Mouse (Mus musculus) layer of hippocampus, postnatal 25 days (tissue): ENCODE measurements around the gene Itch. TPM values are rescaled to one million over a fixed set of nuclear protein-coding genes. Genes with fewer than 3 reads are reported as not detected.
"Not testable (repeated sequence)": the region's sequence is repeated elsewhere in the genome, so short reads cannot be mapped to it uniquely, and the experiment has no call there.

Source experiments
- DNase-seq, 2 experiments: peaks; one replicate each; pipeline ENCODE4 v3.0.0; 2022; ENCODE audit warnings: mixed read lengths in 2 of 2, low spot score in 1 of 2; ENCODE audit errors: extremely low spot score in 1 of 2
- total RNA-seq, 2 experiments: library from RNA; stranded (reverse); gene quantifications; 2 replicates each; pipeline ENCODE4 v1.2.3; 2021

Gene Itch
- 10 to 100 TPM; 56.5 to 57.7 TPM for total RNA-seq

DNA sequence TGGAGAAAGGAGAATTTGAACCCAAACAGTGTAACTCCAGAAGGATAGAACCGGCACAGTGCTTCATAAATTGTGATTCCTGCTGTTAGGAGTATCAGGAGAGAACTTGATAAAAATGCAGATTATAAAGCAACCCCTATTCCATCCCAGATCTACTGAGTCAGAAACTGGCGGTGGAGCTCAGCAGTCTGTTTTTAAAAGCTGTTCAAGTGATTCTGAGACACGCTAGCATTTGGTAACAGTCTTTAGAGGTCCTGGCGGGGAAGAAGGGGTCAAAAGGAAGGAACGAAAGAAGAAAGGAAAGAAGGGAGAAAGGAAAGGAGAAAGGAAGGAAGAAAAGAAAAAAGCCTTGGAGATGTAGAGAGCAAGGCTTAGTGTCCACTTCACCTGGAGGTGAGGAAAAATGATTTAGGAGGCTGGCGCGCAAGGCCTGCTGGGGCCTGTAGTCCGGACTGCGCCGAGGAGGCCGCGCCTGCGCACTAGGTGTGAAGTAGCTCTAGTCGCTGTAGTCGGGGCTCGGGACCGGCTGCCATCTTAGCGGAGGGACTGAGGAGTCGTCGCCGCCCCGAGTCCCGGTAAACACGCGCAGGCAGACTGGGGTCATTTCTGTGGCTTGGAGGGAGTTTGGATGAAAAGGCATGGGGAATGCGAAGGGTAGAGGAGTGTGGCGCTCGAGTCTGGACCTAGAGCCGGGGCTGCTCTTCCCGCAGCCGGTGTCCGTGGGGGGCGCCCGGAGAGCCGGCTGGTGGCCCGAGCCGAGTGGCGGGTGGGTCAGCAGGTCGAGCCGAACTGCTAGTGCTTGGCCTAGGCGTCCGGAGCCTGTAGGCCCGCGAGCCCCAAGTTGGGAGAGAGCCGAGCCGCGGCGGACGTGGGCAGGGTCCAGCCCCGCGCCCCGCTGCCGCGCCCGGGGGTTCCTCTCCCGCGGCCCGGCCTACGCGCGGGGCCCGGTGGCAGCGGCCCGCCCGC lies at the start of gene Itch:
Gene Itch (plus strand): TSS at position 499 of the 966 bp plus-strand sequence.
- peak; percentile 80 to 88 for DNase-seq

DNA sequence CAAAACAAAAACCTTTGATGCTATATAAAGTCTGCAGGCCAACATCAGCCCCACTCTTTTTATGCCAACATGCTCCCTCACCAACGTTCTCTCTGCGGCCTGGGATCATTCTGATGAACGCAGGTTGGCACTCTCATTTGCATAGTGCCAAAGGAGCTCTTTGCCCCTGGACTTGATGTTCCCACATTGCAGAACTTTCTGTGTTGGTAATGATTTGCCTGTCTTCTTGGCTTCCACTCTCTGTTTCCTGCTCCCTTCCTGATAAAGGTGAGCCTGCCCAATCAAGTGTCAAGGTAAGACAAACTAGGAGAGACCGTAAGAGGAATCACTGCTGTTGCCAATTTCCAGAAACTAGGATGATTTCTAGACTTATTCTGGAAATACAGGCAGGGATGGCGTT lies 48.8 kb upstream of the Itch start:
- DNase-seq, result no peak

DNA sequence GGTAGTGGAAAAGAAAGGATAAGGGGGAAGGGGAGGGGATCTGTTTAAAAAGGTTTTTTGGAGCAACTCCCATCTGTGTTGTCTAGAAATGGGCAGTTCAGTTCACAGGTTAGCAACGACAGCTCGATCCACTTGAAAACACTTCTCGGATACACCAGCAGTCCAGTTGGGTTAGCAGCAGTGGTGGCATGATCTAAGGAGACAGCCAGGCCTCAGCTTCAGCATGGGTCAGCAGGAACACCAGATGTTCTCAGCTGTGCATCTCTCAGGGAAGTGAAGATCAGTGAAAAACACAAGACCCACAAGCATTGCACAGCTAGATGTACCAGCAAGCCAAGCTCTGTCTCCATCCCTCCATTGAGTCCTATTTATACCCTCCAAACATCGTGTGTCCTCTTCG lies 47.0 kb upstream of the Itch start:
- DNase-seq, result no peak

DNA sequence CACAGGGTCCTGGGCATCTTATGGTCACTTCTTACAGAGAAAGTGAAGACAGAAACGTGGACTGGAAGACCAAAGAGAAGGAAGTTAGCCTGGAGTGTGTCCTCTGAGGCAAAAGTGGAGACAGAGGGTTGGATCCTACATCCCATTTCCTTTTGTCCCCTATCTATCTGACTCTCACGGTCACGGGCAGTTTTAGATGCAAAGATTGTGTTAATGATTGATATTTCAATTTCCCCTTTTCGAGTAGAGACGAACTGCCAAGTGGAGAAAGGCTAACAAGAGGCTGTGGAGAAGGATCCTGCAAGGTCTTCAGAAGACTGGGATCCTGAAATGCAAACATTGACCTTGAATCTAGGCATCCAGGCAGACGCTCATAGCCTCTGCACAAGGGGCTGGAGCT lies 45.0 kb upstream of the Itch start:
- DNase-seq, result no peak

DNA sequence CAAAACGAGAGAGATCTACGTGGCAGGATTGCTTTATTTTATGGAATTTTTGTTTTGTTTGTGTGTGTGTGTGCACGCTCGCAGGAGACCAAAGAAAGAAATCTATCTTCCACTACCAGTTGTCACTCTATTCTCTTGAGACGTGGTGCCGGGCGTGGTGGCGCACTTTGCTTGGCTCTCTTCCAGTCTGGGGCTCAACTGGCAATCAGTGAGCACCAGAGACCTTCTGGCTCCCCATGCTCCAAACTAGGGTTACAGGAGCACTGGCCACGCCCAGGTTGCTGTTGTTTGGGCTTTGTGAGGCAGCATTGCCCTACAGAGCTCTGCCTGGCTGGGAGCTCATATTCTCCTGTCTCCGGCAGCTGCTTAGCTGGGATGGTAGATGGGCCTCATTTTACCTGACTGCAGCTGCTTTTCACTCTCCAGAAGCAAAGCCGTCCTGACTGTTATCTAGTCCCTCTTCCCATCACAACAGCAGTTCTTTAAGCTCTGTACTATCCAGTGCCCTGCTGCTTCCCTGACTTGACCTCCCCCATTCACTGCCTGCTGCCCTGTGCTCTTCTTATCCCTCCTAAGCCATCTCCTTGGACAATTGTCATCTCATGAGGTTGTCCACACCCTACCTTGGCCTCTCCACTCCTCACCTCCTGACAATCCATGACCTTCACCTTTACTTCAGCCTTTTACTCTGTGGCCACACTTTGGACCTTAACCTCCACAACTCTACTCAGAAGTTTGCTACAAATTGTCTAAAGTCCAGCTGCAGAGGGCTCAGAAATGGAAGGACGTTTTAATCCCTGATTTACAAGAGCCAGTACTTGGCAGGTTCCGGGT lies 42.2 kb upstream of the Itch start:
- DNase-seq, result no peak

DNA sequence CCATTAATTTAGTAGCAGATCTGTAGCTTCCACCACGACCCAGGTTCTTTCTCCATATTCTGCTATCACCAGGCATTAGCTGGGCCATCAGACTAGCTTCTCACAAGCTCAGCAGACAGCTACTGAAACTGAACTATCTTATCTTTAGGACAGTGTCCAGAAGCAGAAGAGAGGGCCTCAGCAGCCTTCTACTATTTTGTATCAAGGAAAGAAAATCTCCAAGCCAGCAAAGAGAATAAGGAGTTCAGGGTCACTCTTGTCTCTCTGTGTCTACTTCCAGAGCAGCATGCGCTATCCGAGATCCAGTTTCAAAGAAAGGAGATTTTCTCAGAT lies 41.6 kb upstream of the Itch start:
- DNase-seq, result no peak

DNA sequence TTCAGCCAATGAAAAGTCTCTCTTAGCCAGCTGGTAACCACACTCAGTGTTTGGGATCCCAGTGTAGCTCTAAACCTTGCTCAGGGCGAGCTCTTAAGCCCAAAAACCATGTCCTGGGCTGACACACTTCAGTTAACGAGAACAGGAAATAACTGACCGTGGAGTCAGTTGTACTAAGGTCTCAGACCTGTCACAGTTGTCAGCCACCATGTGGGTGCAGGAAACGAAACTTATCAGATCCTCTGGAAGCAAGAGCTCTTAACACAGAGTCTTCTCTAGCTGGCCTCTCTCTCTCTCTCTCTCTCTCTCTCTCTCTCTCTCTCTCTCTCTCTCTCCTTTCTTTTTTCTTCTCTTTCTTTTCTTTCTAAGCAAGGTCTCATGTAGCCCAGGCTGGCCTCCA lies 39.9 kb upstream of the Itch start:
- no peak for DNase-seq

DNA sequence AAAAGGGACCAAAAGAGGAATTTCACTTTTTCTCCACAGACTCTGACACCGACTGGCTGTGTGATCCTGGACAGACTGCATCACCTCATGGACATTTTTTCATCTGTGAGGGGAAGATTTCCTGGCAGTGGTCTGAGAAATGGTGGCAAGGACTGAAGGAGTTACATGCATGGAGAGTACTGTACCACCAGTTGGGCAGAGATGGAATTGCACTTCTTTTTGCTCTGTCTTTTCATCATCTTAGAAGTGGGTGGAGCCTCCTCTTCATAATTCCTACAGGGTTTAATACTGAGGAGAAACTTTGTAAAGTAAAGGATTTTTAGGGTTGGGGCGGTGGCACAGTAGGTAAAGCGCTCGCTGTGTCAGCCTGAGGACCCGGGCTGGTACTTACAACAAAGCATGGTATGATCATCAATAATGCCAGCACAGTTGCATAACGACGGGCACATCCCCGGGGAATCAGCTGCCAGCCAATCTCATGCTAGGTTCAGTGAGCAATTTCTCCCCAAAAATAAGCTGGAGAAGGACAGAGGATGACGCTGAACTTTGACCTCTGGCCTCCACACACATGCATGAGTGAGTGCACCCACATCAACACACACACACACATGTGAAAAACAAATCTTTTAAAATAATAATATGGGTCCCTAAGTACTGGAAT lies 34.5 kb upstream of the Itch start:
- no peak for DNase-seq

DNA sequence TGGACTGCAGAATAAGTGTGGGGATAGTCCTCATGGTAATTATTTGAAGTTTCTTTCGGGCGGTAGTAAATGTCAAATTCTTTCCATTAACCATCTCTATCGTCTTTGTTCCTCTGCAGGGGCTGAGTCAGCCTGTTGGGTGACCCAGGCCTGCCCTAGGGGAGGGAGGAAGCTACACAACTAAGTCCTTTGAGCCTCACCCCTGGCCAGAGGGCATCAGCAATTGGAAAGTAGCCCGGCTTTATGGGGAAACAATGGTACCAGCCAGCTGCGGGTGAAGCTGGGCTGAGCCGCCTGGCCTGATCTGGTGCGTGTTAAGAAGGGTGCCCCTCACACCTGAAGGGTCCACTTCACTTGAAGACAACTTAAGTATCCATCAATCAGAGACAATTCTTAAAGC lies 33.9 kb upstream of the Itch start:
- DNase-seq, result no peak

DNA sequence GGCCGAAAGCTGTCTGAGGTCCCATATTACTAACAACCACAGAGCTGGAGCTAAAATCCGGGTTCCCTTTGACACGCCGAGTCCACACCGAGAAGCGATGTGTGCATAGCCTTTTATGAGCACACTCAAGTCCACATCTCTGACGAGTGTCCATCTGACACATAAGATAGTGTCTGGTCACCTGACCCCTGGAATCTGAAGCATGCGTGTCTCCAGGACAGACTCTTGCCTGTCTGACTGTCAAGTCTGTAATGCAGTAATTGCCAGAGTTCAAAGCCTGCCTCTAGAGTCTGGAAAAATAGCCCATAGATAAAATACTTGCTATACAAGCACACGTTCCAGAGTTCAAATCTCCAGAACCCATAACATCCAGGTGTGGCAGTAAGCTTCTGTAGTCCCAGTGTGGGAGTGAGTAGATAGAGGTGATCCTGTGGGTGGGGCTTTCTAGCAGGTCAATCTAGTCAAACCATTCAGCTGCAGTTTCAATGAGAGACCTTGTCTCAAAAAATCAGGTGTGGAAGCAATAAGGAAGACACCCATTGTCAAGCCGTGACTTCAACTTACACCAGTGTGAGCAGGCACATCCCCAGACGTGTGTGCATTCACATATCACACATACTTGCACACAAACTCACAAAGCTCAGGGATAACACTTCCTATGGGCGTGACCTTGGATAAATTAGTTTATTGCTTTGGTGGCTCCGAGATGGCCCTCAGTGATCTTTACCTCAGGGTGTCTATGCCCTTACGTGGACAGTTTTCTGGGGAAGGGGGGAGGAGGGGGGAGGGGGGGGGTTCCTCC lies 33.1 kb upstream of the Itch start:
- DNase-seq, result no peak

DNA sequence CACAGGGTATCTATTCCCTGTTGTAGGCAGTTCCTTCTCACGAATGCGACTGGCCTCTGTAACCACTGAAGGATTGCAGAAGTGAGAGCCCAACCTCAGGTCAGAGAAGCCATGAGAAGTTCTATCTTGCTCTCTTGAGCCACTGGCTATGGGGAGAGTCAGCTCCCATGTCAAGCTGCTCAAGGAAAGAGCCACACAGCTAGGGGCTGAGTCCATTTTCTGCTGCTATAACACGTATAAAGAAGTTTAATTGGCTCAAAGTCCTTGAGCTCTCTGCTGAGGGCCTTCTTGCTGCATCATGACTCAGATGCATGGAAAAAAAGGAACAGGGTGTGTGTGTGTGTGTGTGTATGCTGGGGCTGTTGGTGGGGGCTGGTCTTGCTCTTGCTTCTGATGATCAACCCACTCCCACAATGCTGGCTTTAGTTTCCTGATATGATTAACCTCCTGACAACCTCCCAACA lies 32.5 kb upstream of the Itch start:
- no peak for DNase-seq

DNA sequence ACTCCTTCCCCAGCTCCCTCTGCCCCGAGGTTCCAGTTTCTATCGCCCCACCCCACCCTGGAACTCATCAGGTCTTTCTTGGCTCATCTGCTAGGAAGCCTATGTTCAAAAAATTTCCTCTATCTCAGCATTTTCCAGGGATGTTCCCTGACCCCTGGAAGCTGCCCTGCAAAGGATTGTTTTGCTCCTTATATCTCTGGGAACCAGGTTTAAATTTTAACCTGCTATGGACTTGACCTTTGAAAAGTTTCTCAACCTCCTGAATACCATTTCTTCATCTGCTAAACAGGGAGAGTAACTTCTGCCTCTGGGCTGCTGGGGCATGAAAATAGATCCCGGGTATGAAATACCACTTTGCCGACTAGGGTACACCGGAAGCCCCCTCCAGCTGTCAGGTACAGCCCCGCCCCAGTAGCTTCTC lies 31.5 kb upstream of the Itch start:
- no peak for DNase-seq

DNA sequence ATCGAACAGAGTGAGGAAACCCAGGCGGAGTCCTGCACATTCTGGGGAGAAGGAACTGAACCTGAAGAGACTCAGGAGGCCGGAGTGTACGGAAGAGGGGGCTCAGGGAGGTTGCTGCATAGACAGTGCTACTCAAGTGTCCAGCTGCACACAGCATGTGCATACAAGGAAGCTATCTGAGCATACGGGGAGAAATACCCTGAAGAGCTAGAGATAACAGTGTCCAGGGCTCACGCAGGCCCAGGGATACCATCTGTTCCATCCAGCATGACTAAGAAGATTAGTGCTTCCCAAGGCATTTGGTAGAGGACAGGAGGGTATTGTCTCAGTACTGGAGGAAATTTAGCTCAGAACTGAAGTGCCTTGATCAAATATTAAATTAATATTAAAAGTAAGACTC lies 29.7 kb upstream of the Itch start:
- DNase-seq, result no peak

DNA sequence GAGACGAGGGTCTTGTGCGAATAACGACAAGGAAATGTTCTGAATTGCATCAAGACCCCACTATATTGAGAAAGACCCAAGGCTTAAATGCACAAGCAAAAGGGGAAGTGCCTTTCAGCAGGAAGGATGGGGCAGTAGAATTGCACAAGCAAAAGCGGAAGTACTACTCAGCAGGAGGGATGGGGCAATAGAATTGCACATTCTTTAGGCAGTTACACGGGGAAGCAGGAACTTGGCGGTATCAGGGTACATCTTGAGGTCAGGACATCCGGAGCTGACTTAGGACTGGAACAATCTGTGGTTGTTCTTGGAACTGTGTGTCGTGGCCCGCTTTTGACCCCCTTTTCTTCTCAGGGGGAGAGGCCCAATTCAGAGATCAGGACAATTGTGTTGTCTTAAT lies 26.0 kb upstream of the Itch start:
- not testable (repeated sequence) for DNase-seq

DNA sequence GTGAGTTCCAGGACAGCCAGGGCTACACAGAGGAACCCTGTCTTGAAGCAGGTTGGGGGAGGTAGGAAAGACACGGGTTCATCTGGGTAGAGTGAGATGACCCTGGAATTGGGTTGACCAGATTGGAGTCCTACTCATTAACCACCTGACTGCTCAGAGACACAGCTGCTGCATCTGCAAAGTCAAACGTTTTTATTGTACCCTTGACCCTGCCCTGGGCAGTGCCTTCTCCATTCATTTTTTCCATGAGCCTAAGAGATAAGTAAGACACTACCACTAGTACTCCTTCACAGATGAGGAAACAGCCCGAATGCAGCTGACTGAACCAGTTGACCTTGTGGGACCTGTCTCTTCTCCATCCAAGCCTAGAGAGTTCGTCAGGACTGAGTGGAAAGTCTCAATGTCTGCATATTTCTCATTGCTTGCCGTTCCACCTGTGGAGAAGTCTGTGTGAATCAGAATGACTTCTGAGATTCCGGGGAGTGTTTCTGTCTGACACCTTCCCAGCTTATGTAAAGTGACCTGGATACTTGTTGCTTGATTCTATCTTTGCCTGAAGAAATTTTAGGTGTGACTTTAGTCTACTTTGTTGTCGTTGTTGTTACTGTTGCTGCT lies 18.0 kb upstream of the Itch start:
- DNase-seq, result no peak

DNA sequence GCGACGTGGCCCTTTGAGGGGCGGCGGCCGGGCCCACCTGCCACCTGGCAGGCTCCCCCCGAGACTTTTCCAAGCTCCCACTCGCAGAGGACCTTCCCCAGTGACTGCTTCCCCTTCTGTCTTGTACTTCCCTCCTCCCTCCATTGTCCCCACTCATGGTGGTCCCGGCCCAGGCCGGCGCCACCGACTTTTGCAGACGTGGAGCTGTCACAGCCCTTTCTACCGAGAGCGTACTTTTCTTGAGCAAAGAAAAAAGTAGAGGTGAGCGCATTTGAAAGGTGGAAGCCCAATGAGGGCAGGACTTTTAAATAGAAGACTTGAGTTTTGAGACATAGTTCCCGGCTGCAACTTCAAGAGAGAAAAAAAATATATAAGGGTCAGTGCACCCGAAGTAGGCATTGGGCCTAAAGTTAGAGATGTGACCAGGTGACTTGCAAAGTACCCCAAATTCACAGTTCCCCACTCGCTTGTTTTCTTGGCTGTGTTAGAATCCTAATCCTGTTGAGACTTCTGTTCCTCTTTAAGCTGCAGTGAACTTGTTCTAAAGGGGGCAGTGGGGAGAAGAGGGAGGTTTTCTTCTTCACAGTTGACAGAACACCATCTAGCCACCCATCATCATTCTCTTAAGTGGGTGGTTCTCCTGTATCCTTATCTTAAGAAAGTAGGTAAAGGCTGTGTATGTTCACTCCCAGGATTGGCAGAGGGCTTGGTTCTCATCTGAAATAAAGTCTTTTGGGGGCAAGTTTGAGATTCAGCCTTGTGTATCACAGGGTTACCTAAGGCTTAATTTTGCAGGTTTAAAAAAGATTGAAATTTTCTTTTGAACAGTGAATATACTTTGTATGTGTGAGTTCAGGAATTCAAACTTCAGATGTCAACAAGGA lies 910 bp downstream of the Itch start:
- peak in 1 of 2 experiments; percentile 9 for DNase-seq

DNA sequence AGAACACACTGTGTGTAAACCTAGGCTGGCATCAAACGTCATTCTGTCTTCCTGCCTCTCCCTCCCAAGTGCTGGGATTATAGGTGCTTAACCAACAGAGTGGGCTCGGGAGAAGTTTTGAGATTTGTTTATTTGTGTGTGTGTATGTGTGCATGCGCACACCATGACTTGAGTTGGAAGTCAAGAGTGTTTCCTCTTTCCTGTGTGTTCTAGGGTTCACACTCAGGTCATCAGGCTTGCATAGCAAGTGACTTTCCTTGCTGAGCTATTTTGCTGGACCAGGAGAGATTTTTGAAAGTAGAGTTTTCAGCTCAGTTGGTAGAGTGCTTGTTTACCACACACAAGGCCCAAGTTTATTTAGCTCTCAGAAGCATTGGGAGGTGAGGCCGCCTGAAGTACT lies 1.8 kb downstream of the Itch start:
- DNase-seq, result no peak

DNA sequence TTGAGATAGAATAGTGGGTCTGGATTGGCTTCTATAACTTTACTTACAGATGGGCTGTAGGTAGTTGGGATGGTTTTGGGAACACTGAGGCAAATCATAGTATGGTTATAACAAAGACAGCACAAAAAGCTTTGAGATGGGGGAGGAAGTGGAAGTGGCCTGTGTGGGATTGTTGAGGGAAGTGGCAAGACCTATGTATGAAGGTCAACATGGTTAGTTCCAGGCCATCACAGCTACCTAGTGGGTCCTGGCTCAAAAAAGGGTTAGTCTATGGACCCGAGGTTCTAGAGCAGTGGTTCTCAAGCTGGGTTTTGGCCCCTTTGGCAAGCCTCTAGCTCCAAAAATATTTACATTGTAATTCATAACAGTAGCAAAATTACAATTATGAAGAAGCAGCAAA lies 2.2 kb downstream of the Itch start:
- DNase-seq, result no peak

DNA sequence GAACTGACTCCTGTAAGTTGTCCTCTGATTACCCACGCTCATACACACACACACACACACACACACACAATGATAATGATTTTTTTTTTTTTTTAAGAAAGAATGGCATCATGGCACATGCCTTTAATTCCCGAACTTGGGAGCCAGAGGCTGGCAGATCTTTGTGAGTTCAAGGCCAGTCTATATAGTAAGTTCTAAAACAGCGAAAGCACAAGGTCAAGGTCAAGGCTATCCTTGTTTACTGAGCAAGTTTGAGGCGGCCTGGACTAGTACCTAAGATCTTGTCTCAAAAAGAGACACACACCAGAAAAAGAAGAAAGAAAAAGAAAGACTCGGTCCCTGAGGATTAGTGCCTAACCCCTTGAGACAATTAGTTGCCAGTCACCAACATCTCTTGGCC lies 7.7 kb downstream of the Itch start:
- no peak for DNase-seq
